Mouse (Mus musculus) G1E (cell line): ENCODE data around the gene Dnajb14.

Source experiments
- CTCF ChIP-seq: IDR thresholded peaks from 2 replicates; pipeline ENCODE4 v1.5.1; 2012; ENCODE audit warnings: low read depth, low read length, inconsistent platforms, mixed read lengths
- TAL1 ChIP-seq: conservative IDR thresholded peaks from 2 replicates; pipeline ENCODE4 v1.6.1; 2012; ENCODE audit warnings: low read depth, low read length, inconsistent platforms, mixed read lengths

- TF ChIP-seq CTCF (no peak), TAL1 (no peak)
Observed at GRCm38 (mm10) chr3:137864124-137864987, 3.1 kb upstream of the Dnajb14 start, which contains the start of gene H2afz.
